Mouse (Mus musculus) stomach, embryonic 14.5 days (tissue): ENCODE measurements around the gene Stk39. TPM values are rescaled to one million over a fixed set of nuclear protein-coding genes. Genes with fewer than 3 reads are reported as not detected.

Source experiments
- ATAC-seq: fragments of 200-750 bp; cut with Nextera tagmentation; 2 replicates; pipeline ENCODE4 v1.8.0; 2017; ENCODE audit warnings: low read depth, moderate TSS enrichment; ENCODE audit not compliant: insufficient number of reproducible peaks, insufficient read depth, low FRiP score
- H3K27ac ChIP-seq: fragments of 300-500 bp; sonication (generic); 2 replicates; pipeline ENCODE4 v1.5.1; 2014; ENCODE audit warnings: mild to moderate bottlenecking, low read length, moderate library complexity, mixed read lengths
- H3K27me3 ChIP-seq: fragments of 300-500 bp; sonication (generic); 2 replicates; pipeline ENCODE4 v1.6.1; 2014; ENCODE audit warnings: low read length, control low read depth, mixed read lengths; ENCODE audit not compliant: control insufficient read depth, insufficient read depth
- H3K36me3 ChIP-seq: fragments of 300-500 bp; sonication (generic); 2 replicates; pipeline ENCODE4 v1.6.1; 2014; ENCODE audit warnings: mild to moderate bottlenecking, control low read depth, low read length, moderate library complexity, mixed read lengths; ENCODE audit not compliant: control insufficient read depth, insufficient read depth
- H3K4me1 ChIP-seq: fragments of 300-500 bp; sonication (generic); 2 replicates; pipeline ENCODE4 v1.6.1; 2014; ENCODE audit warnings: low read length, control low read depth, mixed read lengths; ENCODE audit not compliant: control insufficient read depth, insufficient read depth
- H3K4me2 ChIP-seq: fragments of 300-500 bp; sonication (generic); replicated peaks from 2 replicates; pipeline ENCODE4 v1.6.1; 2014; ENCODE audit warnings: low read depth, low read length, control low read depth
- H3K4me3 ChIP-seq: fragments of 300-500 bp; sonication (generic); 2 replicates; pipeline ENCODE4 v1.5.1; 2014; ENCODE audit warnings: low read depth, low read length, control low read depth
- H3K9ac ChIP-seq: fragments of 300-500 bp; sonication (generic); replicated peaks from 2 replicates; pipeline ENCODE4 v1.6.1; 2014; ENCODE audit warnings: low read depth, mild to moderate bottlenecking, control low read depth, low read length, moderate library complexity, mixed read lengths
- H3K9me3 ChIP-seq: fragments of 300-500 bp; sonication (generic); 2 replicates; pipeline ENCODE4 v1.6.1; 2016; ENCODE audit warnings: low read depth, low read length, control low read depth; ENCODE audit not compliant: control insufficient read depth
- WGBS: fragments of 180-500 bp; shearing (Covaris S2); extraction: QIAGEN DNeasy Blood & Tissue Kit; methylation state at CpG from one replicate; pipeline ENCODE4 v1.1.7; 2014; 5-methylcytosine and 5-hydroxymethylcytosine counted together
- polyA plus RNA-seq: library from polyadenylated mRNA; unstranded; fragments of >200 nt; fragmentation: Nextera tagmentation; extraction: Ambion mirVana; gene quantifications from 2 replicates; pipeline ENCODE4 v1.2.1, GENCODE M21; 2014

Gene Stk39
- polyA plus RNA-seq, 1 experiment from 2014 or later, result 20.1 TPM

GRCm38 (mm10) chr2:68222227-68222873, 249.7 kb downstream of the Stk39 start:
- no peak overlapping the region for H3K27ac ChIP-seq
- no peak overlapping the region for H3K4me3 ChIP-seq
- ATAC-seq, result no peak
- no peaks in the 10 kb centered on the region for H3K9me3 ChIP-seq
- H3K36me3 ChIP-seq, result no peaks in the 10 kb centered on the region
- no peak overlapping the region for H3K9ac ChIP-seq
- H3K4me1 ChIP-seq, result no peaks in the 10 kb centered on the region
- no peaks in the 10 kb centered on the region for H3K27me3 ChIP-seq
- 67% methylated on average over 5 of the region's 5 CpGs for WGBS
- no peak overlapping the region for H3K4me2 ChIP-seq

GRCm38 (mm10) chr2:68221226-68221625, 250.8 kb downstream of the Stk39 start:
- H3K9ac ChIP-seq, result no peak overlapping the region

GRCm38 (mm10) chr2:68219823-68220222, 252.2 kb downstream of the Stk39 start:
- no peaks in the 10 kb centered on the region for H3K36me3 ChIP-seq
- H3K9me3 ChIP-seq, result no peaks in the 10 kb centered on the region
- no peak overlapping the region for H3K4me2 ChIP-seq
- H3K27ac ChIP-seq, result no peak overlapping the region
- no peak overlapping the region for H3K4me3 ChIP-seq
- WGBS, result 84% methylated on average over 4 of the region's 4 CpGs
- no peak overlapping the region for H3K9ac ChIP-seq
- ATAC-seq, result no peak
- H3K4me1 ChIP-seq, result no peaks in the 10 kb centered on the region
- H3K27me3 ChIP-seq, result no peaks in the 10 kb centered on the region

More at GRCm38 (mm10) chr2:68221226-68221625, 250.8 kb downstream of the Stk39 start:
- Histone ChIP-seq H3K36me3 (no peaks in the 10 kb centered on the region), H3K4me1 (no peaks in the 10 kb centered on the region), H3K27ac (no peak overlapping the region), H3K27me3 (no peaks in the 10 kb centered on the region), H3K9me3 (no peaks in the 10 kb centered on the region), H3K4me3 (no peak overlapping the region), H3K4me2 (no peak overlapping the region)
- no peak for ATAC-seq
- 63% methylated on average over 4 of the region's 4 CpGs for WGBS

GRCm38 (mm10) chr2:68215176-68215575, 256.9 kb downstream of the Stk39 start:
- ATAC-seq, result no peak
- Histone ChIP-seq H3K27me3 (no peaks in the 10 kb centered on the region), H3K4me2 (no peak overlapping the region), H3K27ac (no peak overlapping the region), H3K4me3 (no peak overlapping the region), H3K9ac (no peak overlapping the region), H3K9me3 (no peaks in the 10 kb centered on the region), H3K4me1 (no peaks in the 10 kb centered on the region), H3K36me3 (no peaks in the 10 kb centered on the region)
- 81% methylated on average over 11 of the region's 11 CpGs for WGBS

- Histone ChIP-seq H3K9me3 (no peaks in the 10 kb centered on the region), H3K27ac (no peak overlapping the region), H3K27me3 (no peaks in the 10 kb centered on the region), H3K4me1 (no peaks in the 10 kb centered on the region), H3K4me3 (no peak overlapping the region), H3K4me2 (no peak overlapping the region), H3K36me3 (no peaks in the 10 kb centered on the region), H3K9ac (no peak overlapping the region)
- ATAC-seq, result no peak
- WGBS, result 90% methylated on average over 6 of the region's 6 CpGs
Measured at GRCm38 (mm10) chr2:68214400-68214799, 257.7 kb downstream of the Stk39 start.

GRCm38 (mm10) chr2:68211443-68211842, 260.6 kb downstream of the Stk39 start:
- Histone ChIP-seq H3K27ac (no peak overlapping the region), H3K4me1 (no peaks in the 10 kb centered on the region), H3K4me2 (no peak overlapping the region), H3K9ac (no peak overlapping the region), H3K36me3 (no peaks in the 10 kb centered on the region), H3K9me3 (no peaks in the 10 kb centered on the region), H3K4me3 (no peak overlapping the region), H3K27me3 (no peaks in the 10 kb centered on the region)
- WGBS, result 93% methylated on average over 7 of the region's 7 CpGs
- no peak for ATAC-seq

GRCm38 (mm10) chr2:68196245-68196644, 275.8 kb downstream of the Stk39 start:
- ATAC-seq, result no peak
- 54% methylated on average over 4 of the region's 4 CpGs for WGBS
- H3K9me3 ChIP-seq, result no peaks in the 10 kb centered on the region
- no peaks in the 10 kb centered on the region for H3K36me3 ChIP-seq
- H3K9ac ChIP-seq, result no peak overlapping the region
- H3K4me3 ChIP-seq, result no peak overlapping the region
- H3K4me2 ChIP-seq, result no peak overlapping the region
- no peaks in the 10 kb centered on the region for H3K27me3 ChIP-seq
- no peaks in the 10 kb centered on the region for H3K4me1 ChIP-seq
- no peak overlapping the region for H3K27ac ChIP-seq

- 55% methylated on average over 4 of the region's 4 CpGs for WGBS
Measured at GRCm38 (mm10) chr2:68194444-68194843, 277.6 kb downstream of the Stk39 start.

GRCm38 (mm10) chr2:68193465-68193837, 278.6 kb downstream of the Stk39 start:
- Histone ChIP-seq H3K4me3 (no peak overlapping the region), H3K27ac (no peak overlapping the region), H3K4me1 (no peaks in the 10 kb centered on the region), H3K9ac (no peak overlapping the region), H3K4me2 (no peak overlapping the region), H3K36me3 (no peaks in the 10 kb centered on the region), H3K9me3 (no peaks in the 10 kb centered on the region), H3K27me3 (no peaks in the 10 kb centered on the region)
- ATAC-seq, result no peak

More at GRCm38 (mm10) chr2:68194444-68194843, 277.6 kb downstream of the Stk39 start:
- H3K4me2 ChIP-seq, result no peak overlapping the region
- no peak overlapping the region for H3K9ac ChIP-seq
- no peak overlapping the region for H3K27ac ChIP-seq
- no peaks in the 10 kb centered on the region for H3K9me3 ChIP-seq
- no peak for ATAC-seq
- H3K36me3 ChIP-seq, result no peaks in the 10 kb centered on the region
- no peaks in the 10 kb centered on the region for H3K4me1 ChIP-seq
- H3K27me3 ChIP-seq, result no peaks in the 10 kb centered on the region
- no peak overlapping the region for H3K4me3 ChIP-seq
